Mouse (Mus musculus) gastrocnemius, postnatal 14 days (tissue): ENCODE results near the gene Gm21258. TPM values are rescaled to one million over a fixed set of nuclear protein-coding genes. Genes with fewer than 3 reads are reported as not detected.
"Not testable (repeated sequence)": the region's sequence is repeated elsewhere in the genome, so short reads cannot be mapped to it uniquely, and the experiment has no call there.

Experiments used
- DNase-seq: peaks from one replicate; pipeline ENCODE4 v3.0.0; 2021; ENCODE audit warnings: mixed read lengths
- intact Hi-C: fragments of 180-260 bp; cut with DNase I; formaldehyde crosslinking; loops from one replicate; pipeline ENCODE4 v1.15.1; 2025; ENCODE audit warnings: low total_unique reads
- long read RNA-seq, 2 experiments: library from polyadenylated mRNA; stranded (forward); transcript quantifications; one replicate each; pipeline ENCODE4 v2.0.0; 2021
- total RNA-seq, 2 experiments: library from RNA; stranded (reverse); gene quantifications; 2 replicates each; pipeline ENCODE4 v1.2.3; 2021

The Gm21258 gene
- not detected for total RNA-seq
- long read RNA-seq, experiment 1, result 0 reads
- long read RNA-seq, experiment 2, result 0 reads

DNA sequence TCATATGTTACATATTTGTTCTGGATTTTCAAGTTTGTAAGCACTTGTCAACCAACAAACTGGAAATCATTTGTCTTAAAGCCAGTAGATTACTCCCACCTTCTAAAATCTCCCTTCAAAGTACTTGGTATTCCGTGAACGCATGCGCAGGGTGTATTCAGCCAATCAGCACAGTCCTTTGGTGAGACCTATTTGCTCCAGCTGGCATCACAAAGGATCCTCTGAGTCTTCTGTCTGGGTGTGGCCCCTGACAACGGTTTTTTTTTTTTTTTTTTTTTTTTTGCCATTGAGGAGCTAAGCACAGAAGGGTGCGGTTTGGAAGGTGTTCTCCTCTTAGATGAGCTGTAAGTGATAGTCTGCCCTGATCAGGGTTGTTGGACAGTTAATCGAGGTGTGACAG is at the start of gene Gm21258:
Gene Gm21258 (plus strand): TSS at position 301 of the 400 bp plus-strand sequence.
- intact Hi-C loops, DNase-seq: not testable (repeated sequence)
